Mouse (Mus musculus) left cerebral cortex, postnatal 25 days (tissue): ENCODE measurements at regions not wholly inside any gene's neighbourhood (a gene's known extent, or its start where the extent isn't known, plus 50 kb on each side); places are given as distances from the start of the nearest gene placed in this dataset.

Experiments used
- DNase-seq, 2 experiments: peaks; one replicate each; pipeline ENCODE4 v3.0.0; 2022; ENCODE audit warnings: low spot score in 2 of 2, mixed read lengths in 1 of 2
- intact Hi-C: fragments of 180-260 bp; cut with DNase I; formaldehyde crosslinking; loops from one replicate; pipeline ENCODE4 v1.15.1; 2025

GRCm38 (mm10) chr2:75164987-75165386, 339.4 kb downstream of the Mtx2 start:
- peak in 1 of 2 experiments; percentile 67 for DNase-seq
- intact Hi-C loops = no loop called here

DNA sequence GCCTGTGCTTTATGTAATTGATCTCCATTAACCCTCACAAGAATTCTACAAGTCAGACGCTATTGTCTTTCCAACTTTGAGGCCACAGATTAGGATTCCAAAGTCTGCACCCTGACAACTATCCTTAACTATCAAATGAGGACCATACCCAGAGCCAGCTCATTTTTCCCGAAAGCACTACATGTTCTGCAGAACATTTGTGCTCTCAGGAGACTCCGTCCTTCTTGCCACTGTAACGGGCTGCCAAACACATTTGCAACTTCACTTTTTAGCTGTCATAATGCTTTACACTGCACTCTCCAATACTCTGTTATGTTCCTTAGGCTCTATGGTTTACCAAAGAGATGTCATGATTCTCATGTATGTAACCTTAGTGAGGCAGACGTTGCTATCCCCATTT, 350.7 kb downstream of the Mtx2 start:
- no peak for DNase-seq
- intact Hi-C loops = no loop called here

- intact Hi-C loops = no loop called here
- no peak for DNase-seq
These were observed 357.7 kb downstream of the Mtx2 start for GRCm38 (mm10) chr2:75183293-75183692.

GRCm38 (mm10) chr2:75202587-75203220, 377.1 kb downstream of the Mtx2 start:
- intact Hi-C loops = no loop called here
- no peak for DNase-seq

DNA sequence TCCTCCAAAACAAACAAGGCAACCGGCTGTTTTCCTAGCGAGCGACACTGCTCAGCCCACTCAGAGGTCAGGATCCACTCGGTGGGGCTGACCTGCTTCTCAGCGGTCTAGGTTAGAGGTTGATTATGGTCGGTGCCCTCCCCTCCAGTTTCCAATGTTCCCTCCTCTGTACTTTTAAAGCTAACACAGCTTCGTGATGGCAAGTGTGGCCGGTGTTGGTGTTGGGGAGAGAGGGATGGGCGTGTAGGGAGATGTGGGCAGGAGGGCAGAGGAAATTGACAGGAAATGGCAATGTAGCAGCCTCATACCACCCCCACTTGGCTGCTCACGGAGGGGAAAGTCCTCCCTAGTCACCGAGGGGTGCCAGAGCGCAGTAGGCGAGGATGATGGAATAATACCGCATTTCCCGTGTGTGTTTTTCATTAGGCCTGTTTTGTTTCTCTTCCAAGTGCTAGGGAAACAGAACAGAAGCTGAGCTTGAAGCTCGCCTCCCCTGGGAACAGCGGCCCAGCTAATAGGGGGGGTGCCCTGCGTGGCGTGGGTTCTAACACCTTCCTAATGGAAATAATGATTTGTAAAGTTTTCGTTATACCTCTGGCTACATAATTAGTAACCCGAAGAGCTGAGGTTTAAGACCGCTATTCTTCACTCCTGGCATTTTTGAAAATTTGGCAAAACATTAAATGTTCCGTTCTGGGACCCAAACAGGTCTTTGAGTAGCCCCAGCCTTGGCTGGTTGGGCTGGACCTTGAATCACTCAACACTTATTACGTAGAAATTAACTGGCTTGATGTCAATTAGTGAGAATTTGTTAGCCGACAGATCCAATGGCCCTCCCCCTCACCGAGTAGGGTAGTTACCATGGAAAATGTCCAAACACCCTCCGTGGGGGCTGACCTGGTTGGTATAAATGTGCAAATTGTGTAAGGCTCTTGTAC, 383.5 kb downstream of the Mtx2 start:
- intact Hi-C loops = no loop called here
- DNase-seq = peak in 1 of 2 experiments; percentile 16

GRCm38 (mm10) chr2:75209790-75210583, 384.4 kb downstream of the Mtx2 start:
- DNase-seq = no peak
- intact Hi-C loops = no loop called here

DNA sequence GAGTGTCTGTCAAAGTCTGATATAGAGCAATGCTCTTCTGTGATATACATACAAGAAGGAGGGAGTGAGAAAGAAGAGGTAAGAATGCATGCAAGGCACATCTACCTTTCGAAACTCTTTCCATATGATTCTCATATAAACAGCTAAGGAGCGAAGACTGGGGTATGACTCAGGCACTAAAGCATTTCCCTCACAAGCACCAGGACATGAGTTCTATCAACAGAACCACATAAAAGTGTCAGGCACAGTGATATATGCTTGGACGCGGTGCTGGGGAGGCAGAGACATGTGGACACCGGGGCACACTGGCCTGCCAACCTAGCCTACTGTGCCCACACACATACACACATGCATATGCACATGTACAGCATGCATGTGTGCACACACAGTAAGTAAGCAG, 391.3 kb downstream of the Mtx2 start:
- intact Hi-C loops = no loop called here
- DNase-seq = no peak

DNA sequence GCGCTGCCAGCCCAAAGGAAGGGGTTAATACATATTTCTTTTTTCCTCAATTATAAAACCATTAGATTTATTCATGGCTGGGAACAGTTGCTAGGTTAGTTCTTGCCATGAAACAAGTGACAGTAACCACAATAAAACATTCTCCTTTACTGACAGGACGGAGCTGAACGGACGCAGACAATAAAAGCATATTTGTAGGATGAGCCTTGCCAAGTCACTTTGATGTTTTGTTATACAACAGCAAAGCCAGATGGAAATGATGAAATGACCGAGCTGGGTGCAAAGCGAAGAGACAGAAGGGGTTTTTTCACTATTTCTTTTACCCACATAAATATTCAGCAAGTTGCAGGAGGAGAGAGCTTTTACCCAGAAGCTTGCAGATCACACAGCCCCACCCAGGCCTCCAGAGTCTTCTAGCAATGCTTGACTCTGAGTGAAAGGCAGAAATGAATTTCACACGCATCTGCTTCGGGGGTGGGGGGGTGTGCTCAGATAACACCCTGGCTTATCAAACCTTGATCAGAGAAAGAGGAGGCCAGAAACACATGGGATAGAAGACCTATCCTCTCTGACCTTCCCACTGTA, 395.3 kb downstream of the Mtx2 start:
- intact Hi-C loops = no loop called here
- DNase-seq = peak in 1 of 2 experiments; percentile 37

DNA sequence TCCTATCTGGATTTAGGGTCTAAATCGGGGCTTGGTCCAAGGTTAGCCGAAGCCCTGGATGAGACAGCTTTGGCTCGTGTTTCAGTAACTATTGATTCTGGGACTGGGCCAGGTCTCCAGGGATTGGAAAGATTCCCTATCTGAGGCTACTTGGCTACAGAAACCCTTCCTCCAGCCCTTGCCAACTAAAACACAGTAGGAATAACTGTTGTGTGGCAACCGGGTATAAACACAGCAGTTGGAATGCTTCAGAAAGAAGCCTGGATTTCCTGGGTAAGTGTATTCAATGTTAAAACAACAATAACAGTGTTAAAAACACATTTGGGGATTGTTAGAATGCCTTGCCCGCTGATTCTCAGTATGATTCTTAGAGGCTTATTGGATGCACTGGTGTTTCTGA, 398.8 kb downstream of the Mtx2 start:
- intact Hi-C loops = no loop called here
- DNase-seq = peak in 1 of 2 experiments; percentile 33

GRCm38 (mm10) chr2:75240976-75241375, 415.4 kb downstream of the Mtx2 start:
- no peak for DNase-seq
- intact Hi-C loops = no loop called here

GRCm38 (mm10) chr2:75244311-75245033, 414.6 kb upstream of the Hnrnpa3 start:
- intact Hi-C loops = no loop called here
- peak; percentile 28 to 36 for DNase-seq

DNA sequence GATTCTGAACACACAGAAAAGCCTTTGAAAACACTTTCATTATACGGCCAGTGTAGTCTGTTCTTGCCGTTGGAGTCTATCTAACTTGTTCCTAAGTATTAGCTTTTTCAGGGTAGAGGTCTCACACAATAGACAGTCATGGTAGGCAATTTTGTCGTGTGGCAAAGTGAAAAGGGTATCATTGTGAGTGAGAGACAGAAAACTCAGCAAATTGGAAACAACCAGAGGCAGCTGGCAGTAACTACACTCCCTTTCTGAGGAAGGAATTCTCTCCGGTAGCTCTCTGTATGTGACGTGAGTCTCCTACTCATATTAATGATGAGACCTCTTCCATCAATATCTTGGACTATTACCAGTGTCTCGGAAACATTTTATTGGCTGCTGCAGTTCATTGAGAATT, 413.8 kb upstream of the Hnrnpa3 start:
- no peak for DNase-seq
- intact Hi-C loops = no loop called here

GRCm38 (mm10) chr2:75245662-75246061, 413.4 kb upstream of the Hnrnpa3 start:
- intact Hi-C loops = loop anchor here (2.0 kb wide), 1 partner anchor 95 kb away; no protein-coding TSS in a partner anchor
- peak in 1 of 2 experiments; percentile 23 for DNase-seq

GRCm38 (mm10) chr2:75246082-75246743, 412.8 kb upstream of the Hnrnpa3 start:
- peak; percentile 19 to 71 for DNase-seq
- intact Hi-C loops = loop anchor here (2.0 kb wide), 1 partner anchor 95 kb away; no protein-coding TSS in a partner anchor

DNA sequence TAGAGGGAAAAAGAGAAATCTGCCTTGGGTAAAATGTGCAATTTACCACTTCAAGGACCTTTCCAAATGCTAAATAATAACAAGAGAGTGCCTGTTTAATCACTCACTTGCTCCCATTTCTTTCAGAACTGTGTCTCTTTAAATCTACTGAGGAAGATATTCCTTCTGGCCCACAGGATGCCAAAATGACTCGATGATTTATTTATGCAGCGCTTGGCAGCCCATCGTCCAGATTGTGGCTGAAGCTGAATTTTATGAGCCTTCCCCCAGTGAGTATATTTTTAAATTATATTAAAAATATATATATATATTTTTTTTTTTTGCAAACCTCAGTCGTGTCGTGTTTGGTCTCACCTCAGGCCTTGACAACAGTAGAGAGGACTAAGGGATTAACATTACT, 410.8 kb upstream of the Hnrnpa3 start:
- intact Hi-C loops = no loop called here
- peak in 1 of 2 experiments; percentile 58 for DNase-seq

GRCm38 (mm10) chr2:75250507-75250906, 408.6 kb upstream of the Hnrnpa3 start:
- intact Hi-C loops = no loop called here
- no peak for DNase-seq

DNA sequence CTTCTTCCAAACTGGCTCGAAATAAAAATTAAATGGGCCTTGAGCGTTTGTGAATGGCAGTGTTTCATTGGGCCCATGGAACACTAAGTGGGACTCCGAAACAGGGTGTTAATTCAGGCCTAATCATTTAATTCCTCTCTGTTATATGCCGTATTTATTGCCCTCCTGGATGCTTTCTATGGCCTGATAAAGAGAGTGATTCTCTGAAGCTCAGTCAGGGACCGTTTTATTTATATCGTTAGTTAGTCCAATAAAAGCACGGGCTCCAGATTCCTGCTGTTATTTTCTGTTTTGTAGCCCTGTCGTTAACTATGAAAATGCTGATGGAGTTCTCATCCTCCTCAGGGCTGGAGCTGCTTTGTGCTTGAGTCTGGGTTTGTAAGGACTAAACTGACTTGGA, 406.2 kb upstream of the Hnrnpa3 start:
- DNase-seq = no peak
- intact Hi-C loops = no loop called here

- no peak for DNase-seq
- intact Hi-C loops = no loop called here
These were observed 393.8 kb upstream of the Hnrnpa3 start for GRCm38 (mm10) chr2:75265218-75265617.
